Mouse (Mus musculus) heart, postnatal 0 days (tissue): ENCODE results near the gene Strn. TPM values are rescaled to one million over a fixed set of nuclear protein-coding genes. Genes with fewer than 3 reads are reported as not detected.
A peak's percentile ranks its signal among the peaks of the same experiment; 100 is the strongest.

Source experiments
- ATAC-seq: fragments of 200-750 bp; cut with Nextera tagmentation; 2 replicates; pipeline ENCODE4 v1.8.0; 2017; ENCODE audit warnings: low read depth, moderate number of reproducible peaks, moderate library complexity; ENCODE audit not compliant: insufficient read depth
- DNase-seq: peaks from one replicate; pipeline ENCODE4 v3.0.0-alpha.2; 2016; ENCODE audit warnings: low spot score
- H3K27ac ChIP-seq: fragments of 300-500 bp; sonication (generic); 2 replicates; pipeline ENCODE4 v1.5.1; 2014; ENCODE audit warnings: low read depth, mild to moderate bottlenecking
- H3K27me3 ChIP-seq: fragments of 300-500 bp; sonication (generic); 2 replicates; pipeline ENCODE4 v1.6.1; 2014; ENCODE audit warnings: low read length, mixed read lengths; ENCODE audit not compliant: control insufficient read depth, insufficient read depth
- H3K36me3 ChIP-seq: fragments of 300-500 bp; sonication (generic); replicated peaks from 2 replicates; pipeline ENCODE4 v1.6.1; 2014; ENCODE audit warnings: low read length, mixed read lengths; ENCODE audit not compliant: control insufficient read depth, insufficient read depth
- H3K4me1 ChIP-seq: fragments of 300-500 bp; sonication (generic); 2 replicates; pipeline ENCODE4 v1.6.1; 2014; ENCODE audit warnings: antibody characterized with exemption; ENCODE audit not compliant: control insufficient read depth, insufficient read depth
- H3K4me2 ChIP-seq: fragments of 300-500 bp; sonication (generic); 2 replicates; pipeline ENCODE4 v1.6.1; 2014; ENCODE audit warnings: low read depth, mild to moderate bottlenecking, low read length, moderate library complexity
- H3K4me3 ChIP-seq: fragments of 300-500 bp; sonication (generic); 2 replicates; pipeline ENCODE4 v1.5.1; 2014; ENCODE audit warnings: low read depth, low read length
- H3K9ac ChIP-seq: fragments of 300-500 bp; sonication (generic); replicated peaks from 2 replicates; pipeline ENCODE4 v1.6.1; 2014; ENCODE audit warnings: low read depth, low read length, mixed read lengths
- H3K9me3 ChIP-seq: fragments of 300-500 bp; sonication (generic); replicated peaks from 2 replicates; pipeline ENCODE4 v1.6.1; 2016; ENCODE audit warnings: low read length; ENCODE audit not compliant: control insufficient read depth
- CTCF ChIP-seq: IDR thresholded peaks from 2 replicates; pipeline ENCODE4 v1.5.1; 2016; ENCODE audit warnings: antibody characterized with exemption, control low read depth, low read depth
- EP300 ChIP-seq: IDR thresholded peaks from 2 replicates; pipeline ENCODE4 v1.6.1; 2016; ENCODE audit warnings: antibody characterized with exemption, low read depth
- WGBS: fragments of 180-500 bp; shearing (Covaris S2); extraction: QIAGEN DNeasy Blood & Tissue Kit; methylation state at CpG from one replicate; pipeline ENCODE4 v1.1.7; 2014; 5-methylcytosine and 5-hydroxymethylcytosine counted together
- polyA plus RNA-seq: library from polyadenylated mRNA; unstranded; fragments of >200 nt; fragmentation: Nextera tagmentation; extraction: Ambion mirVana; gene quantifications from 2 replicates; pipeline ENCODE4 v1.2.1, GENCODE M21; 2015
- total RNA-seq: library from RNA; depleted of rRNA; stranded (reverse); fragments of >200 nt; gene quantifications from 2 replicates; pipeline ENCODE4 v1.2.3, GENCODE M21; 2014; ENCODE audit warnings: low replicate concordance

Gene Strn
- total and polyA plus RNA-seq, 2 experiments from 2014 or later = 8.0 to 29.1 TPM

DNA sequence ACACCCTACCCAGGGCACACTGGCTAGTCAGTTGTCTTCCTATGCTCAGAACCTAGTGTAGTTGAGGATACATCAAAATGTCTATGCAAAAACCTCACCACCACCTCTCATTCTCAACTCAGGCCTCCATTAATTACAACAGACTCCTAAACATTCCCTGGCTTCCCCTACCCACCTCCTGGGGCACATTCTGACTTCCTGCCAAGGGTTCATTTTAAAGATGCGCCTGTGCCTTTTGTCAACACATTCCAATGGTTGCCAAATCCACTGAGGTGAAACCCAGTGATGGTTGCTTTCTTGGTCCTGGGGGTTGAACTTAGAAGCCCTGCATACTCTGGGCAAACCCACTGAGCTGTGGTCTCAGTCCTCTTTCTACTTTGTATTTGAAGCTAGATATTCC, 4.9 kb downstream of the Strn start:
- H3K9ac ChIP-seq = no peak overlapping the region
- no peak for TF ChIP-seq EP300
- TF ChIP-seq CTCF = no peak

DNA sequence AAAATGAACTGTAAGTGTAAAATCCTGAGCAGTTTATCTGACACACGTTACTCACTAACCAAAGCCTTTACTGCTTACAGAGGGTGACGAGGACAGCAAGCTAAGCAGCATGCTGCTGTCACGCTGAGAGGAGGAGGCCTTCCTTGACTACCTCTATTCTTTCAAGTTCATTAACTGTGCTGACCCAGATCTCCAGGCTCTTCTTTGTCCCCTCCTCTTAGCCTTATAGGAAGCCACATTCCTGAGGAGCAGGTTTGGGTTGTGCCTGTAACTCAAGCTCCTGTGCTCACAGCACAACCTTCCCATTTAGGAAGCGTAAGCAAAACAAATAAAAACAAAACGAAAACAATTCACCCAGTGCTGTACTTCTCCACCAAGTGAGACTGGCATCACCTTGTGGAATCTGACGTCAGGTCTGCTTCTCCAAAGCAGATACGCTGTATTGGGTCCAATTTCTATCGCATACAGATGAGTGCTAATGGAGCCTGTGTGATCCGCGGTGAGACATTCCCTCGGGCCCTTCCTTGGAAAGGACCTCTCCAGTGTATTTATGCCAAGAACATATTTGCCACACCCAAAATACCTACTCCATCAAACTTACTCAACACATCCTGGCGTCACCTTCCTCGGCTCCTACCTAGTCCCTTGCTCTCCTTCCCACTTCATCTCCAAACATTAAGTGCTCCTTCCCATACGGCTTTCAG, 10.1 kb downstream of the Strn start:
- Histone ChIP-seq H3K9me3 (no peaks in the 10 kb centered on the region), H3K9ac (no peak overlapping the region), H3K4me2 (no peak overlapping the region), H3K27me3 (no peaks in the 10 kb centered on the region), H3K4me1 (peaks cover 39% of the 10 kb centered on the region), H3K27ac (peak overlapping the region; percentile 26; the same call in 1 of the 2 replicates), H3K36me3 (0 out of 2 replicates have a peak, but pooled peaks cover 3% of the 10 kb centered on the region), H3K4me3 (no peak overlapping the region)
- no peak for DNase-seq
- ATAC-seq = no peak
- TF ChIP-seq EP300 (no peak), CTCF (no peak)
- 67% methylated on average over 14 of the region's 14 CpGs for WGBS

More for the DNA sequence above, 4.9 kb downstream of the Strn start:
- peak overlapping the region; percentile 0; the same call in 1 of the 2 replicates for H3K4me2 ChIP-seq
- H3K9me3 ChIP-seq = no peaks in the 10 kb centered on the region
- DNase-seq (no peak), ATAC-seq (no peak)
- H3K36me3 ChIP-seq = 0 out of 2 replicates have a peak, but pooled peaks cover 3% of the 10 kb centered on the region
- no peaks in the 10 kb centered on the region for H3K27me3 ChIP-seq
- 37% methylated on average over 1 of the region's 1 CpGs for WGBS
- peak overlapping the region; percentile 26 for H3K27ac ChIP-seq
- no peak overlapping the region for H3K4me3 ChIP-seq
- H3K4me1 ChIP-seq = peaks cover 37% of the 10 kb centered on the region

DNA sequence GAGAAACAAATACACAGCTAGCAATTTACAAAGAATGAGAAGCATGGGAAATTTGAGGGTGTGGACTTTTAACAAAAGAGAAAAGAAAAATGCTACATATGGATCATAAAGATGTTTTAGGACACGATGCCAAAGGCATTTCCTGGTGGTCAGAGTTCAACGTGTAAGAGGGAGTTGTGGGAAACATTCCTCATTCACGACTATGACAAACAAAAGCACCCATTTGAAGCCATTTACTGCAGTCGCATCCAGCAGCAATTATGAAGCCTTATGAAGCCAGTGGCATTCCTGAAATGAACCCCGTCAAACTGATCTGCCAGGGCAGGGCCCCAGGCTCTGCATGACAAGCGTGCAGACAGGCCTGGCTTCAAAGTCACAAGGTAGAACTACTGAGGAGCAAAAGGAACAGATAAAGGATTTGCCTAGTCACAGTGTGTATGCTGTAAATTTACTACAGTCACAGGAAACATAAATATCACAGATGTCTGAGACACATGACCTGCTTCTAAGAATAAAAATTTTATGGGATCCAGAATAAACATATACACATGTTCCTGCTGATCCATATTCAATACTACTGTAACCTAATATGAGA, 12.4 kb downstream of the Strn start:
- Histone ChIP-seq H3K4me3 (no peak overlapping the region), H3K4me1 (peaks cover 38% of the 10 kb centered on the region), H3K9ac (no peak overlapping the region), H3K9me3 (no peaks in the 10 kb centered on the region), H3K4me2 (no peak overlapping the region), H3K27ac (peak overlapping the region; percentile 66), H3K36me3 (0 out of 2 replicates have a peak, but pooled peaks cover 1% of the 10 kb centered on the region), H3K27me3 (no peaks in the 10 kb centered on the region)
- no peak for DNase-seq
- 10% methylated on average over 6 of the region's 6 CpGs for WGBS
- peak; percentile 78 for ATAC-seq
- TF ChIP-seq EP300 (0 out of 2 replicates have a peak, but pooled peaks have one; percentile 50), CTCF (peak; percentile 2; the same call in 1 of the 2 replicates)

DNA sequence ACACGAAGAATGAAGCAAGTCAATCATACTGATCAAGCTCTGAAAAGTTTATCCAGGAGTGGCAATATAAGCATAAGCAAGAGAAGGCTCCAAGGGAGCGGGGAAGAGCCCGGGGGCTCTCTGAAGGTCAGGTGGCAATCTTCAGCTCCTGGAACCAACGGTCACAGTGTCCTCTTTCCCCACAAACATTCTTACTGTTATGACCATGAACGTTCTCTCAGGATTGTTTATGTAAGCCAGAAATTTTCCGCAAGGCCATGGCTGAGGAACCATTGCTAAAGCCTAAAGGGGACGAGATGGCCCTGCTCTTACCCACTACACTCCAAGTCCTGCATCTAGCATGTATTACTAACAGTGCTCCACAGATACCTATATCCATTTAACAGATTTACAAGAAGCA, 15.3 kb downstream of the Strn start:
- Histone ChIP-seq H3K4me1 (peaks cover 24% of the 10 kb centered on the region), H3K4me2 (no peak overlapping the region), H3K36me3 (peaks cover 14% of the 10 kb centered on the region), H3K9me3 (no peaks in the 10 kb centered on the region), H3K9ac (no peak overlapping the region), H3K4me3 (no peak overlapping the region), H3K27me3 (no peaks in the 10 kb centered on the region), H3K27ac (no peak overlapping the region)
- DNase-seq (no peak), ATAC-seq (no peak)
- 81% methylated on average over 7 of the region's 7 CpGs for WGBS
- TF ChIP-seq EP300 (no peak), CTCF (no peak)

DNA sequence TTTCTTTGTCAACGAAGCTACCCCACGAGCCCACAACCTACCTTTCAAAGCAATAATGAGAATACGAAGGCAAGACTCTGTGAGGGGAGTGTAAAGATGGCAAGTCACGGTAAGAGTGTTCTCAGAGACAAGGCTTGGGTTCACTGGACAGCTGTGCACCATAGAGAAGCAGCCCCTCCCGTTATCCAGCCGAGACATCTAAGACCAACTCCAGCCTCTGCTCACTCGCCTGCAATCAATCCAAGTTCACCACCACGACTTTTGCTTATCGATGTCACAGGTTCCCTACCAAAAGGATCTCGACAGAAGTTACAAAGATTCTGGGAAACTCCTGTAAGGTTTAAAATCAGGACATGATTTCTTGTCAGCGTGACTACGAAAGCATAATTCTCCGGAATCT, 17.9 kb downstream of the Strn start:
- Histone ChIP-seq H3K4me1 (peaks cover 15% of the 10 kb centered on the region; the same call in 1 of the 2 replicates), H3K4me2 (no peak overlapping the region), H3K27me3 (no peaks in the 10 kb centered on the region), H3K9me3 (no peaks in the 10 kb centered on the region), H3K4me3 (no peak overlapping the region), H3K27ac (no peak overlapping the region), H3K9ac (no peak overlapping the region), H3K36me3 (peaks cover 14% of the 10 kb centered on the region)
- TF ChIP-seq EP300 = no peak
- no peak for TF ChIP-seq CTCF
- 93% methylated on average over 13 of the region's 13 CpGs for WGBS
- ATAC-seq = no peak
- DNase-seq = no peak
